In the genomic region with DNA sequence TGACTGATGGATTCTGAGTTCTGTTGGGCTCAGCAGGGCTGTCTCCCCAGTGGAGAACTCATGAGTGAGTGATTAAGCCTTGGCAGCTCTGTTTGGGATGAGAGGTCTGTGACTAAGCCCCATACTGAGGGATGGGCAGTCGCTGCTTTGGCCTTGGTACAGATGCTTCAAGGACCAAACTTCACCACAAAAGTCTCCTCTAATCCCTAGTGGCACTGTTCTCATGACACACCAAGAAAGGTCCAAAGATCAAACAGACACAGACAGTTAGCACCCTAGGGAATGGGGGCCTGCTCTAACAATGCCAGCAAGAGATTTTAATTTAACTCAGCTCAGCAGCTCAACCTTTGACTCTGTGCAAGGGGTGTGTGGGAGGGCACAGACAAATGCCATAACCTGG, we compare ENCODE assay signal across 21 mouse cellular contexts. TPM values are rescaled to one million over a fixed set of nuclear protein-coding genes. Genes with fewer than 3 reads are reported as not detected.
DNase-seq lines count a peak whose midpoint lies in the region; ATAC-seq and TF ChIP-seq lines count a peak whose summit lies in the region.
"Had no signal": no experiment of that assay in that cellular context is flagged by ENCODE, and none has a peak within 500 bp of the region (broad histone marks: within the 10 kb centered on the region; RNA-seq: fewer than 3 reads in every experiment).

No protein-coding gene starts in this region.

- H3K27me3 ChIP-seq in liver, embryonic 14.5 days (ENCODE audit: control insufficient read depth, insufficient read depth, low read length) = no peaks in the 10 kb centered on the region
- H3K27me3 ChIP-seq in liver, embryonic 11.5 days (replicated peaks; ENCODE audit: control insufficient read depth, insufficient read depth, low read length) = no peaks in the 10 kb centered on the region
- H3K27me3 ChIP-seq: limb, embryonic 15.5 days; neural tube, embryonic 13.5 days had no signal

- no peaks in the 10 kb centered on the region for H3K9me3 ChIP-seq in liver, embryonic 14.5 days (ENCODE audit: control insufficient read depth, low read length)
- no peaks in the 10 kb centered on the region for H3K9me3 ChIP-seq in liver, embryonic 11.5 days (ENCODE audit: control insufficient read depth, low read length)
- H3K9me3 ChIP-seq: limb, embryonic 15.5 days; neural tube, embryonic 13.5 days had no signal

- H3K9ac ChIP-seq in liver, embryonic 14.5 days (replicated peaks) = 0 out of 2 replicates have a peak overlapping the region, but pooled peaks have one; percentile 23
- H3K9ac ChIP-seq in liver, embryonic 11.5 days (ENCODE audit: low read depth, low read length) = no peak overlapping the region
- H3K9ac ChIP-seq: limb, embryonic 15.5 days; neural tube, embryonic 13.5 days had no signal

- no peak for ATAC-seq in liver, embryonic 14.5 days (ENCODE audit: insufficient read depth)
- ATAC-seq in liver, embryonic 11.5 days (replicated peaks; ENCODE audit: low FRiP score) = no peak
- ATAC-seq: hindbrain, postnatal 0 days had no signal

- H3K4me3 ChIP-seq in liver, embryonic 14.5 days (ENCODE audit: insufficient read depth in 1 of 2, low read depth in 2 of 2, low read length in 2 of 2) = no peak overlapping the region
- H3K4me3 ChIP-seq in liver, embryonic 11.5 days (ENCODE audit: low read depth, low read length) = no peak overlapping the region
- H3K4me3 ChIP-seq: limb, embryonic 15.5 days; neural tube, embryonic 13.5 days had no signal

- no peak overlapping the region for H3K4me2 ChIP-seq in liver, embryonic 14.5 days (ENCODE audit: low read depth)
- H3K4me2 ChIP-seq in liver, embryonic 11.5 days = no peak overlapping the region
- H3K4me2 ChIP-seq: heart, embryonic 11.5 days; limb, embryonic 15.5 days; neural tube, embryonic 13.5 days had no signal

- H3K4me1 ChIP-seq in liver, embryonic 14.5 days (replicated peaks; ENCODE audit: control insufficient read depth in 2 of 2, insufficient read depth in 2 of 2, low read length in 1 of 2) = peaks cover 28 to 44% of the 10 kb centered on the region in 2 experiments
- H3K4me1 ChIP-seq in liver, embryonic 11.5 days (replicated peaks; ENCODE audit: control insufficient read depth, insufficient read depth, low read length) = peaks cover 11% of the 10 kb centered on the region

- peak overlapping the region; percentile 32; the same call in 1 of the 2 replicates for H3K27ac ChIP-seq in liver, embryonic 14.5 days
- H3K27ac ChIP-seq in liver, embryonic 11.5 days (ENCODE audit: low read depth, low read length) = no peak overlapping the region
- H3K27ac ChIP-seq: hindbrain, postnatal 0 days; limb, embryonic 15.5 days; neural tube, embryonic 13.5 days had no signal

- DNase-seq in liver, embryonic 14.5 days (ENCODE audit: low read depth in 3 of 3, low spot score in 3 of 3) = no peak
- DNase-seq in liver, embryonic 11.5 days (ENCODE audit: low spot score) = no peak
- peak; percentile 33 for DNase-seq in adrenal gland, postnatal 25 days
- peak; percentile 91 for DNase-seq in kidney, adult 9 months
- DNase-seq in cerebellum, adult 9-11 months = no peak
- DNase-seq in lung, postnatal 4 days = no peak
- no peak for DNase-seq in cerebellum, postnatal 10 days
- DNase-seq: cerebellum, postnatal 36 days; gastrocnemius, postnatal 14 days; lung, postnatal 10 days; thymus, adult 18-20 months had no signal

- no peak for TF ChIP-seq CTCF in liver, embryonic 14.5 days (IDR thresholded peaks at IDR 0.05; ENCODE audit: low read depth)

- no peak for TF ChIP-seq EP300 in liver, embryonic 14.5 days (IDR thresholded peaks at IDR 0.05; ENCODE audit: low read depth)

- WGBS in liver, embryonic 14.5 days (ENCODE audit: insufficient replicate concordance) = 77% methylated on average over 1 of the region's 1 CpGs
- WGBS in liver, embryonic 11.5 days = 77% methylated on average over 1 of the region's 1 CpGs

- H3K36me3 ChIP-seq in liver, embryonic 14.5 days (replicated peaks; ENCODE audit: control insufficient read depth, insufficient read depth, low read depth) = no peaks in the 10 kb centered on the region
- H3K36me3 ChIP-seq in liver, embryonic 11.5 days (ENCODE audit: control insufficient read depth, insufficient read depth, low read length) = no peaks in the 10 kb centered on the region
- H3K36me3 ChIP-seq: limb, embryonic 15.5 days; neural tube, embryonic 13.5 days had no signal

RNA-seq across cellular contexts. Expression of gene Agfg1, which starts 27.5 kb away (rescaled TPM):
- polyA plus RNA-seq in liver, embryonic 14.5 days (2012; rRNA removed) = 43.8 and 47.8 TPM in 2 replicates
- 59.4 and 65.3 TPM in 2 replicates for polyA plus RNA-seq in liver, embryonic 14.5 days (2014; fragmentation: Nextera tagmentation; extraction: Ambion mirVana)
- 47.6 and 58.7 TPM in 2 replicates for polyA plus RNA-seq in liver, embryonic 11.5 days (2014; fragmentation: Nextera tagmentation; extraction: Ambion mirVana)
- 56.4 and 58.6 TPM in 2 replicates for total RNA-seq in adrenal gland, postnatal 25 days (2021)

RNA-seq across cellular contexts. Expression of gene Gm47791, which starts 40.7 kb away (rescaled TPM):
- not detected in 2 replicates for polyA plus RNA-seq in liver, embryonic 14.5 days (2012; rRNA removed)
- not detected in 2 replicates for polyA plus RNA-seq in liver, embryonic 14.5 days (2014; fragmentation: Nextera tagmentation; extraction: Ambion mirVana)
- polyA plus RNA-seq in liver, embryonic 11.5 days (2014; fragmentation: Nextera tagmentation; extraction: Ambion mirVana) = not detected in 2 replicates
- not detected in 2 replicates for total RNA-seq in adrenal gland, postnatal 25 days (2021)
- total RNA-seq: gastrocnemius, postnatal 14 days; heart, postnatal 25 days; hindbrain, postnatal 0 days; layer of hippocampus, postnatal 10 days; left cerebral cortex, postnatal 14 days; megakaryocyte-erythroid progenitor cell, adult 5-6 weeks; midbrain, postnatal 0 days had no signal
- polyA plus RNA-seq: embryonic facial prominence, embryonic 11.5 days; heart, embryonic 11.5 days; hindbrain, postnatal 0 days; limb, embryonic 15.5 days; midbrain, postnatal 0 days; neural tube, embryonic 13.5 days had no signal

RNA-seq across cellular contexts. Expression of gene Tm4sf20, which starts 43.5 kb away (rescaled TPM):
- polyA plus RNA-seq in liver, embryonic 14.5 days (2012; rRNA removed) = not detected in 2 replicates
- polyA plus RNA-seq in liver, embryonic 14.5 days (2014; fragmentation: Nextera tagmentation; extraction: Ambion mirVana) = not detected in 2 replicates
- polyA plus RNA-seq in liver, embryonic 11.5 days (2014; fragmentation: Nextera tagmentation; extraction: Ambion mirVana) = 0.12 TPM in 1 of 2 replicates, not detected in the other
- total RNA-seq in adrenal gland, postnatal 25 days (2021) = not detected in 2 replicates
- total RNA-seq: gastrocnemius, postnatal 14 days; heart, postnatal 25 days; hindbrain, postnatal 0 days; layer of hippocampus, postnatal 10 days; left cerebral cortex, postnatal 14 days; megakaryocyte-erythroid progenitor cell, adult 5-6 weeks; midbrain, postnatal 0 days had no signal
- polyA plus RNA-seq: embryonic facial prominence, embryonic 11.5 days; hindbrain, postnatal 0 days; limb, embryonic 15.5 days; midbrain, postnatal 0 days had no signal

Comparison
In these comparisons a context has a peak if more than half of its experiments do, and no peak if none do; other contexts are left out.
1. DNase-seq: peak in adrenal gland, postnatal 25 days (single experiment) and kidney, adult 9 months (single experiment); none in liver, embryonic 14.5 days (0 of 3), liver, embryonic 11.5 days (single experiment), cerebellum, adult 9-11 months (single experiment), lung, postnatal 4 days (0 of 2) and cerebellum, postnatal 10 days (0 of 2).